Mouse (Mus musculus) embryonic facial prominence, embryonic 13.5 days (tissue): ENCODE results near the gene Fads2. TPM values are rescaled to one million over a fixed set of nuclear protein-coding genes. Genes with fewer than 3 reads are reported as not detected.

ENCODE experiments used
- ATAC-seq: fragments of 200-750 bp; cut with Nextera tagmentation; 2 replicates; pipeline ENCODE4 v1.8.0; 2017; ENCODE audit warnings: low read depth; ENCODE audit not compliant: insufficient number of reproducible peaks, insufficient read depth, low FRiP score, low TSS enrichment
- H3K27ac ChIP-seq: fragments of 300-500 bp; sonication (generic); 2 replicates; pipeline ENCODE4 v1.5.1; 2015; ENCODE audit warnings: moderate library complexity, mild to moderate bottlenecking, inconsistent platforms
- H3K27me3 ChIP-seq: fragments of 300-500 bp; sonication (generic); 2 replicates; pipeline ENCODE4 v1.6.1; 2015; ENCODE audit warnings: mild to moderate bottlenecking, inconsistent platforms
- H3K36me3 ChIP-seq: fragments of 300-500 bp; sonication (generic); 2 replicates; pipeline ENCODE4 v1.6.1; 2015; ENCODE audit warnings: mild to moderate bottlenecking, inconsistent platforms
- H3K4me1 ChIP-seq: fragments of 300-500 bp; sonication (generic); 2 replicates; pipeline ENCODE4 v1.6.1; 2015; ENCODE audit warnings: inconsistent platforms
- H3K4me2 ChIP-seq: fragments of 300-500 bp; sonication (generic); 2 replicates; pipeline ENCODE4 v1.6.1; 2015; ENCODE audit warnings: moderate library complexity, mild to moderate bottlenecking, inconsistent platforms
- H3K4me3 ChIP-seq: fragments of 300-500 bp; sonication (generic); 2 replicates; pipeline ENCODE4 v1.5.1; 2015; ENCODE audit warnings: mild to moderate bottlenecking, inconsistent platforms
- H3K9ac ChIP-seq: fragments of 300-500 bp; sonication (generic); 2 replicates; pipeline ENCODE4 v1.6.1; 2015; ENCODE audit warnings: mild to moderate bottlenecking, inconsistent platforms
- H3K9me3 ChIP-seq: fragments of 300-500 bp; sonication (generic); 2 replicates; pipeline ENCODE4 v1.6.1; 2016; ENCODE audit warnings: inconsistent platforms
- WGBS: fragments of 180-500 bp; shearing (Covaris S2); methylation state at CpG from one replicate; pipeline ENCODE4 v1.1.7; 2015; ENCODE audit warnings: mixed read lengths; 5-methylcytosine and 5-hydroxymethylcytosine counted together
- polyA plus RNA-seq: library from polyadenylated mRNA; unstranded; fragments of >200 nt; fragmentation: Nextera tagmentation; extraction: Ambion mirVana; gene quantifications from 2 replicates; pipeline ENCODE4 v1.2.1, GENCODE M21; 2015

Gene Fads2
- polyA plus RNA-seq, 1 experiment from 2014 or later: 79.8 TPM

DNA sequence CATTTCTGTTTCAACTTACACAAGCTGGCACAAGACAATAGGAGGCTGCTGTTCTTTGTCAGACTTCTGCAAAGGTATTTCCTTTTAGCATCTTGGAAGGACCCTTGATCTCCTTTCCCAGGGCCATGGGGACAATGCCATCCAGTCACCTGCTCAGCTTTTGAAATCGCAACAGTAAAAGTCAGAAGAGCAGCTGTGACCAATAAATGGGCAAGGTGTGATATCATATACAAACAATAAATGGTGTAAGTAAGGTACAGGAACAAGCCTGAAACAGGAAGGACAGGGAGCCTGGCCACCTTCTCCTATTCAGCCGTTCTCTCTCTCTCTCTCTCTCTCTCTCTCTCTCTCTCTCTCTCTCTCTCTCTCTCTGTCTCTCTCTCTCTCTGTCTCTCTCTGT, 51.1 kb downstream of the Fads2 start:
- no peaks in the 10 kb centered on the region for H3K27me3 ChIP-seq
- 79% methylated on average over 2 of the region's 2 CpGs for WGBS
- no peak overlapping the region for H3K4me3 ChIP-seq
- no peak for ATAC-seq
- no peak overlapping the region for H3K9ac ChIP-seq
- no peaks in the 10 kb centered on the region for H3K4me1 ChIP-seq
- peaks cover 14% of the 10 kb centered on the region for H3K36me3 ChIP-seq
- H3K4me2 ChIP-seq: no peak overlapping the region
- no peak overlapping the region for H3K27ac ChIP-seq
- H3K9me3 ChIP-seq: no peaks in the 10 kb centered on the region

DNA sequence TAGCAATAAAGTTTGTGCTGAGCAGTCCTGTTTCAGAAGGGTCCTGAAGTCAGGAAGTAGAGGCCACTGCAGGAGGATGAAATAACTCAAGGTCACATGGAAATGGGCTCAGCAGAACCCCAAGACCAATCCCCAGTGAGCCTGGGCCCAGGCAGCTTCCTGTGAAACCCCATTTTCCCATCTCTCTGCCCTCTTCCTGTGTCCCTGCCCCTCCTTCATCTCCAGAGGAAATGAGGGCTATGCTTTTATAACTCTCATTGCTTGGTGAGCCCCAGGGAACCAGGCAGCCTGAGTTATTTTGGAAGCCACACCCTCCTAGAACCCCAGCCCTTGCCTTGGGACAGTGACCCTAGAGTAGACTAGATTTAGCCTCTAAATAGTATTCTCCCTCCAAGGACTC, 52.0 kb downstream of the Fads2 start:
- H3K27me3 ChIP-seq: no peaks in the 10 kb centered on the region

DNA sequence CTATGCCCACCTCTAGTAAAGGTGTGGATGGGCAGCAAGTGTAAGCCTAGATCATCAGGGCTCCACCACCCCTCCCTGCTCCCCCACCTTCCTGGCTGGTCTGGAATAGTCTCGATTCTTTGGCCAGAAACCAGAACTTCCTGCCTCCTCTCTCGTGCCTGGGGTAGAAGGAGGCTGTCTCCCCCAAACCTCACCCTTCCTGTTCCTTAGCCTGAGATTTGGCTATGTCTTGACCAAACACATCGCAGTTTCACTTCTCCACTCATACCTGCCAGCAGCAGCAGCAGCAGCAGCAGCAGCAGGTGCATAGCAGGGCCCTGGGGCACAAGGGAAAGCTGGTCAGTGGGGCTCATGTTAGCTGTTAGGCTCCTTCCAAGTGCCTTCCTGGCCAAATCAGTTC, 54.6 kb downstream of the Fads2 start:
- Histone ChIP-seq H3K9ac (no peak overlapping the region), H3K4me2 (no peak overlapping the region), H3K4me1 (peaks cover 15% of the 10 kb centered on the region), H3K36me3 (no peaks in the 10 kb centered on the region), H3K4me3 (no peak overlapping the region), H3K9me3 (no peaks in the 10 kb centered on the region), H3K27me3 (no peaks in the 10 kb centered on the region; the same call in 1 of the 2 replicates), H3K27ac (no peak overlapping the region)
- 42% methylated on average over 3 of the region's 3 CpGs for WGBS
- ATAC-seq: no peak

More for the DNA sequence above, 52.0 kb downstream of the Fads2 start:
- H3K4me1 ChIP-seq: no peaks in the 10 kb centered on the region
- H3K4me2 ChIP-seq: no peak overlapping the region
- peaks cover 11% of the 10 kb centered on the region; the same call in 1 of the 2 replicates for H3K36me3 ChIP-seq
- H3K27ac ChIP-seq: no peak overlapping the region
- H3K9me3 ChIP-seq: no peaks in the 10 kb centered on the region
- H3K9ac ChIP-seq: no peak overlapping the region
- ATAC-seq: no peak
- no peak overlapping the region for H3K4me3 ChIP-seq

DNA sequence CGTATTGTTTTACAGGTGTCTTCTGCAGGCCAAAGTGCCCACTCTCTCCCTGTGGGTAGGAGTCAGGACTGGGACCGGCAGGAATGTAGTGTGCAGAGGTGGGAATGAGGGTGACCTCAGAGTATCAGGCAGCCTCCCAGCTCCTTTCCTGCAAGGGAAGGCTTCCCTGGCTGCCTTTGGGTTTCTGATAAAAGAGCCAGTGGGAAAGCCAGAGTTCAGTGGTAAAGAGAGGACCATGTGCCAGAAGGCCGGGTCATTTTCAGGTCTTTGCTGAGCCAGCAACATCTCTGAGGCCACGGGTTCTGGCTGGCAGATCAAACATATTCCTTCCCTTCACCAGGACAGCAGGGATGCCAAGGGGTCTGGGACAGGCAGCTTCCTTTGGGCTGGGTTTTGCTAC, 55.2 kb downstream of the Fads2 start:
- H3K4me2 ChIP-seq: no peak overlapping the region
- ATAC-seq: no peak
- H3K4me1 ChIP-seq: peaks cover 17% of the 10 kb centered on the region
- no peak overlapping the region for H3K4me3 ChIP-seq
- no peaks in the 10 kb centered on the region; the same call in 1 of the 2 replicates for H3K27me3 ChIP-seq
- H3K9ac ChIP-seq: no peak overlapping the region
- WGBS: 71% methylated on average over 4 of the region's 4 CpGs
- H3K27ac ChIP-seq: no peak overlapping the region
- no peaks in the 10 kb centered on the region for H3K9me3 ChIP-seq
- no peaks in the 10 kb centered on the region for H3K36me3 ChIP-seq

DNA sequence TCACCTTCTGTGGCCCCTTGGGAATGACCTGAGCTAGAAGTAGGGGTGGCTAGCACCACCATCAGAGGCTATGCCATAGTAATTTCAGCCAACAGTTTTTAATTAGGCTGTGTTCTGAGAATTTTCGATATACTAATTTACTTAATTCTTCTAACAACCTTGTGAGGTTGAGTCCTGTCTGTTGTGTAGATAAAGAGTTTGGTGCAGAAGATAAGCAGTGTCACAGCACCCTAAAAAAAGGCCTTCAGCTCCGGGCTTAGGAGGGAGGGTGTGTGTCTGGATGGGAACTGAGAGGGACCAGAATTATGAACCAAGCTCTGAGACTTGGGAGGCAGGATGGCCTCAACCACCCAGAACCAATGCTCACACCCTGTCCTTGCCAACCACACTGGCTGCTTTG, 55.8 kb downstream of the Fads2 start:
- Histone ChIP-seq H3K4me2 (no peak overlapping the region), H3K4me3 (no peak overlapping the region), H3K27ac (no peak overlapping the region), H3K9me3 (no peaks in the 10 kb centered on the region), H3K27me3 (no peaks in the 10 kb centered on the region; the same call in 1 of the 2 replicates), H3K36me3 (no peaks in the 10 kb centered on the region), H3K4me1 (peaks cover 21% of the 10 kb centered on the region), H3K9ac (no peak overlapping the region)
- 68% methylated on average over 2 of the region's 2 CpGs for WGBS
- no peak for ATAC-seq

DNA sequence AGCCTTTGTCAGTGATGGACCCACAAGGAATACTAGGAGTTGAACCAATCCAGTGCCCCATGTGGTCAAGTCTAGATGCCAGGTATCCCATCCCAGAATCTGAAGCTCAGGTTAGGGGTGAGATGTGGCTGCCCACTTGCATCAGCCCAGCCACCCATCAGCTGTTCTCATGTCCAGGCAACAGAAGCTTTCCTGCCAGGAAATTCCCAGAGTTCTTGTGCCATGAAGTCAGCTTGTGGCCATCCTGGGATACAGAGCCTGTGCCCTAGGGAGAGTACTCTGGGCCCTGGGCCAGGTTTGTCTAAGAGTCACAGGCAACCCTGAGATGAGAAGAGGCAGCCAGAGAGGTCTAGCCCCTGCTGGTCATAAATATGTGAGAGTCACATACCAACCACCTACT, 57.9 kb downstream of the Fads2 start:
- Histone ChIP-seq H3K27ac (no peak overlapping the region), H3K4me1 (peaks cover 31% of the 10 kb centered on the region), H3K27me3 (no peaks in the 10 kb centered on the region; the same call in 1 of the 2 replicates), H3K4me2 (no peak overlapping the region), H3K9me3 (no peaks in the 10 kb centered on the region), H3K4me3 (no peak overlapping the region), H3K9ac (no peak overlapping the region), H3K36me3 (no peaks in the 10 kb centered on the region)
- no peak for ATAC-seq

DNA sequence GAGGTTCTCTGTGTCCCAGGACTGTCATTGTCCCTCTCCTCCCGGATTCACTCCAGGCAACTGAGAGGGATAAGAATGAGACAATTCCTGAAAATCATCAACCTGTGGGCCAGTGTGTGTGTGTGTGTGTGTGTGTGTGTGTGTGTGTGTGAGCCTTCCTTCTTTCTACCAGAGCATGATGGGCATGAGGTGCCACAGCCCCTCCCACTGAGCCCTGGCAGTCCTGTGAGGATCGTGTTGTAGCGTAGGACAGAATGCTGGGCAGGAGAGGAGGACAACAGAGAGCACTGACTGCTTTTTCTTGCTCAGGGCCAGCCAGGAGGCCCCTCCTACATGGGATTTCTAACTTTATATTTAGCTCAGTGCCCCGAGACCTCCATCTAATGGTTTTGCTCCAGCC, 58.7 kb downstream of the Fads2 start:
- H3K4me2 ChIP-seq: peak overlapping the region; percentile 99
- H3K27ac ChIP-seq: no peak overlapping the region
- no peaks in the 10 kb centered on the region for H3K36me3 ChIP-seq
- no peak overlapping the region for H3K4me3 ChIP-seq
- H3K27me3 ChIP-seq: no peaks in the 10 kb centered on the region; the same call in 1 of the 2 replicates
- H3K9ac ChIP-seq: no peak overlapping the region; the same call in 1 of the 2 replicates
- WGBS: 78% methylated on average over 4 of the region's 4 CpGs
- no peak for ATAC-seq
- peaks cover 34% of the 10 kb centered on the region for H3K4me1 ChIP-seq
- no peaks in the 10 kb centered on the region for H3K9me3 ChIP-seq

DNA sequence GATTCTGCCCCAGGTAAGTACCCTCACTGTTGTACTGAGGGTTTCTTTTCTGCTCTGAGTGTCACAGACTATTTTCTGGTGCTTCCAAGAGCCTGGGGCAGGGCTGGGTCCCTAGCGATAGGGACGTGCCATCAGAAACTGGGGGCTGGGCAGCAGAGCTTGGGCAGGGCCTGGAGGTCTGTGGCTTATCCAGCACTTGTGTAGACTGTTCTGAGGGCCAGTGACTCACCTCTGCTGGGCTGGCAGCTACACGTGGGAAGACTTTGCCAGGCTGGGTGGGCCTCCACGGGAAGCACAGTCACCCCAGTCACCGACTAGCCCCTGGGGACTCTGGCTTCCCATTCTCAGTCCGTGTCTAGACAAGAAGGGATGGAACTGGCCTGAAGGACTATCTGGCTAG, 59.3 kb downstream of the Fads2 start:
- ATAC-seq: no peak
- no peaks in the 10 kb centered on the region; the same call in 1 of the 2 replicates for H3K27me3 ChIP-seq
- H3K4me3 ChIP-seq: peak overlapping the region; percentile 69
- H3K9ac ChIP-seq: peak overlapping the region; percentile 80
- no peaks in the 10 kb centered on the region for H3K36me3 ChIP-seq
- H3K9me3 ChIP-seq: no peaks in the 10 kb centered on the region
- peak overlapping the region; percentile 99 for H3K4me2 ChIP-seq
- 44% methylated on average over 6 of the region's 6 CpGs for WGBS
- H3K4me1 ChIP-seq: peaks cover 34% of the 10 kb centered on the region
- no peak overlapping the region for H3K27ac ChIP-seq

DNA sequence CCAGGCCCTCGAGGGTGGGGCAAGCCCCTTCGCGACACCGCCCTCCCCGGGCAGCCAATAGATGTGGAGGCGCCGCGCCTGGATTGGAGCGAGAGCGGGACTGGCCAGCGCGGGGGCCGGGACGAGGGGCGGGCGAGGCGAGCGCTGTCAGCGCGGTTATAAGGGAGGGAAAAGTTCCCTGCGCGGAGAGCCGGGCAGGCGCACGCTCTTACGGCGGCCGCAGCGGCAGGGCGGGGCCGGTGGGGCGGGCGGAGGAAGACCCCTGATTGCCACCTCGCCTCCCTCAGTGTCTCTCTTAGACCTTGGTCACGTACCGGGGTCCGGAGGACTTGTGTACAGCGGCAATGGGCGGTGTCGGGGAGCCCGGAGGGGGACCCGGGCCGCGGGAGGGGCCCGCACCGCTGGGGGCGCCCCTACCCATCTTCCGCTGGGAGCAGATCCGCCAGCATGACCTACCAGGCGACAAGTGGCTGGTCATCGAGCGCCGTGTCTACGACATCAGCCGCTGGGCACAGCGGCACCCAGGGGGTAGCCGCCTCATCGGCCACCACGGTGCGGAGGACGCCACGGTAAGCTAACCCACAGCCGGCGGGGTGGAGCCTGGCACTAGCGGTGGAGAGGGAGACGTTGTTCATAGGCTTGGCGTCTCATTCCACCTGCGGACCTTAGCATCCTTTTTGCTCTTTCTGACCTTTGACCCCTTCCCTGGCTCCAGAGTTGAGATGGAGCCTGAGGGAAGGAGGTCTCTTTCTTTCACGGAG, 60.0 kb downstream of the Fads2 start, which contains the start of gene Fads3:
Fads3 (plus strand) TSS at position 182 of the 761 bp plus-strand sequence.
- H3K9me3 ChIP-seq: no peaks in the 10 kb centered on the region
- no peaks in the 10 kb centered on the region for H3K36me3 ChIP-seq
- H3K9ac ChIP-seq: peak within 1 kb of the TSS; percentile 80
- no peaks in the 10 kb centered on the region; the same call in 1 of the 2 replicates for H3K27me3 ChIP-seq
- peak; percentile 78 for ATAC-seq
- H3K4me1 ChIP-seq: peaks cover 34% of the 10 kb centered on the region
- H3K27ac ChIP-seq: peak within 1 kb of the TSS; percentile 44; the same call in 1 of the 2 replicates
- under 1% methylated on average over 66 of the region's 69 CpGs for WGBS
- H3K4me2 ChIP-seq: peak within 1 kb of the TSS; percentile 99
- H3K4me3 ChIP-seq: peak within 1 kb of the TSS; percentile 69

DNA sequence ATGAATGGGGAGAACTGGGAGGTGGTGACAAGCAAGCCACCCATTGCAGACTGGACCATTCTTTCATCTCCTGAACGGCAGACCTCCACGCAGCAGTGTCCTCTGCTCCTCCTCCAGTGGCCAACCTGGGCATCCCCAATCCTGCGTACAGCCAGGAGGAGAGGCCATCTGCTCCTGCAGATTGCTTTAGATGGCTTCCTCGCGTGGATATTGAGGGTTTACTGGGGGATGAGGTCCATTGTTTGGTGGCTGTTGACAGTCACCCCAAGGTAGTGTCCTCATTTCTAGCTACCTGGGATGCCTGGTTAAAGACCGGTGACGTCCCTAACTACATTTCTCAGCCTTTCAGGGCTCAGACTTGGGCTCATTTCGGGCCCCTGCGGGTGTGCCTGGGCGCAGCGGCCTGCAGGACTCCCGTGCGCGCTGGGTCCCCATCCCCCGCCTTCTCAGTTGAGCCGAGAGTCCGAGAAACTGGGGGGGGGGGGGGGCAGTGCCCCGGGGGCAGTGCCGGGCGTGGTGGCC, 60.6 kb downstream of the Fads2 start:
- 0 out of 2 replicates have a peak overlapping the region, but pooled peaks have one; percentile 39 for H3K27ac ChIP-seq
- ATAC-seq: no peak

DNA sequence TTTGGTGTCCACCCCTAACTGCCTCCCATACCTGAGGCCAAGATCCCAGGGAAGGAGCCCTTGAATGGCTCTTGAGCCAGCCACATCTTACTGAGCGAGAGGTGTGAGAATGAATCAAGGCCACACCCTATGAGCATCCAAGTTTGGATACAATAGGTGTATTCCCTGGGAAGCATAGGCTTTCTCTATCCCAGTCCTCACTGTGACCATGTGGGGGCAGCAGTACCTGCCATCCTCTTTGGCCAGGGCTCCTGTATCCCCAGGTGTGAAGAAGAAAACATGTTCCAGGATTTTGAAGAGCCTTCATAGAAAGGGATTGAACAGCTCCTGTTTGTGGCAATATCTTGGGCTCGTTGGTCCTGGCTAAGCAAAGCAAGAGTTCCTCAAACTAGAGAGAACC, 61.9 kb downstream of the Fads2 start:
- H3K27ac ChIP-seq: peak overlapping the region; percentile 33; the same call in 1 of the 2 replicates
- no peak overlapping the region for H3K4me2 ChIP-seq
- peaks cover 17% of the 10 kb centered on the region for H3K36me3 ChIP-seq
- no peak overlapping the region for H3K9ac ChIP-seq
- ATAC-seq: no peak
- 78% methylated on average over 2 of the region's 2 CpGs for WGBS
- peaks cover 40% of the 10 kb centered on the region for H3K4me1 ChIP-seq
- no peak overlapping the region for H3K4me3 ChIP-seq
- H3K9me3 ChIP-seq: no peaks in the 10 kb centered on the region
- no peaks in the 10 kb centered on the region; the same call in 1 of the 2 replicates for H3K27me3 ChIP-seq

More for the DNA sequence above, 60.6 kb downstream of the Fads2 start:
- no peaks in the 10 kb centered on the region for H3K9me3 ChIP-seq
- H3K4me1 ChIP-seq: peaks cover 34% of the 10 kb centered on the region
- H3K4me3 ChIP-seq: peak overlapping the region; percentile 69
- peak overlapping the region; percentile 80 for H3K9ac ChIP-seq
- H3K36me3 ChIP-seq: peaks cover 6% of the 10 kb centered on the region
- H3K4me2 ChIP-seq: peak overlapping the region; percentile 99
- WGBS: 5% methylated on average over 19 of the region's 20 CpGs
- no peaks in the 10 kb centered on the region; the same call in 1 of the 2 replicates for H3K27me3 ChIP-seq

DNA sequence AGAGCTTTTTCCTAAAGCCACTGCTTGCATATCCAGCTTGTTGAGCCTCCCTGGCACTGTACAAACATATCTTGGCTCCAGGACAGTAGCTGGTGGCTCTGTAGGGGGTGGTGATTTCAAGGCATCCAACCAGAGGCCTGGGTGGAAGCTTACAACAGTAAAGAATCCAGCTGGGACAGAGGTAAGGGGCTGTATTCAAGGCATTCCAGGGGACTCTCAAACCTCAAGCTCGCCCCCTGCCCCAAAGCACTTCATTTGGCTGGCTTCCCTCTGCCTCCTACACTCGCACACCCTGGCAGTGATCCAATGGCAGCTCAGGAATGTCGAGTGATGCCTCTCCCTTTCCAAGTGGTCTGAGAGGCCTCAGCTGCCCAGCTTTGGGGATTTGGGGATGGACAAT, 62.6 kb downstream of the Fads2 start:
- H3K27ac ChIP-seq: peak overlapping the region; percentile 33
- no peaks in the 10 kb centered on the region; the same call in 1 of the 2 replicates for H3K27me3 ChIP-seq
- H3K4me2 ChIP-seq: peak overlapping the region; percentile 9; the same call in 1 of the 2 replicates
- H3K9ac ChIP-seq: 0 out of 2 replicates have a peak overlapping the region, but pooled peaks have one; percentile 27
- H3K36me3 ChIP-seq: peaks cover 18% of the 10 kb centered on the region
- 6% methylated on average over 3 of the region's 3 CpGs for WGBS
- peaks cover 40% of the 10 kb centered on the region for H3K4me1 ChIP-seq
- H3K9me3 ChIP-seq: no peaks in the 10 kb centered on the region
- H3K4me3 ChIP-seq: no peak overlapping the region
- ATAC-seq: no peak
